Mouse (Mus musculus) left cerebral cortex, postnatal 36 days (tissue): ENCODE data around the gene Ensa. TPM values are rescaled to one million over a fixed set of nuclear protein-coding genes. Genes with fewer than 3 reads are reported as not detected.
"Not testable (repeated sequence)": the region's sequence is repeated elsewhere in the genome, so short reads cannot be mapped to it uniquely, and the experiment has no call there.

Source experiments
- DNase-seq, 2 experiments: peaks; one replicate each; pipeline ENCODE4 v3.0.0; 2021 to 2022; ENCODE audit warnings: low spot score in 2 of 2, mixed read lengths in 1 of 2
- intact Hi-C: fragments of 180-260 bp; cut with DNase I; formaldehyde crosslinking; loops from one replicate; pipeline ENCODE4 v1.15.1; 2025
- total RNA-seq, 2 experiments: library from RNA; stranded (reverse); gene quantifications; 2 replicates each; pipeline ENCODE4 v1.2.3; 2021

Ensa gene
- total RNA-seq, 2 experiments from 2014 or later: 361 to 394 TPM

DNA sequence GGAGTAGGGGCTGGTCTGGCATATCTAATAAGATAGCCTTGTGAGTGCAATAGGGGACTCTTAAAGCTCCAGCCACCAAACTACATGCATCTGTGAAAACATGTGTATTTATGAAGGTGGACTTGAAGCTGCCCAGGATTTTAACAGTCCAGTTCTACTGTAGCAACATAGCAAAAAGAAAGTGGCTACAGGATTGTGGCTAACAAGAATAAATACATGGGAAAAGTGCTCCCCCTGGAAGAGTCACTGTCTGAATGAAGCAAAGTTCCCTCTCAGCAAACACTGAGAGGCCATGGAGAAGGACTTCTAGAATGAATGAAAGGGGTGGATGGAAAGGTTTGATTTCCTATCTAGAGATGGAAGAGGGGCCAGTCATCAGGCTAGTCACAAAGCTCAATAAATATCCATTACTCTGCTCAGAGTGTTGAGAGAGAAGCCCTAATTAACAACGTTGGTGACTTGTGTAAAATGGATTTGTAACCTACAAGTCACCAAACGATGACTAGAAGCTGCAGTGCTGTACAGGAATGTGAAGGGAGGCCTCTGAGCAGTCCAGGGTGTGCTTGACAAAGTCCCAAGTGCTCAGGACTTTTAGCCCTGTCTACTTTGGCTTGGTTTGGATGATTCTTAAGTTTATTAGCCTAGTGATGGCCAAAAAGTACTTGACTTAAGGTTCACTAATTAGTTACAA lies 36.1 kb downstream of the Ensa start:
- DNase-seq: no peak
- intact Hi-C loops: no loop called here

DNA sequence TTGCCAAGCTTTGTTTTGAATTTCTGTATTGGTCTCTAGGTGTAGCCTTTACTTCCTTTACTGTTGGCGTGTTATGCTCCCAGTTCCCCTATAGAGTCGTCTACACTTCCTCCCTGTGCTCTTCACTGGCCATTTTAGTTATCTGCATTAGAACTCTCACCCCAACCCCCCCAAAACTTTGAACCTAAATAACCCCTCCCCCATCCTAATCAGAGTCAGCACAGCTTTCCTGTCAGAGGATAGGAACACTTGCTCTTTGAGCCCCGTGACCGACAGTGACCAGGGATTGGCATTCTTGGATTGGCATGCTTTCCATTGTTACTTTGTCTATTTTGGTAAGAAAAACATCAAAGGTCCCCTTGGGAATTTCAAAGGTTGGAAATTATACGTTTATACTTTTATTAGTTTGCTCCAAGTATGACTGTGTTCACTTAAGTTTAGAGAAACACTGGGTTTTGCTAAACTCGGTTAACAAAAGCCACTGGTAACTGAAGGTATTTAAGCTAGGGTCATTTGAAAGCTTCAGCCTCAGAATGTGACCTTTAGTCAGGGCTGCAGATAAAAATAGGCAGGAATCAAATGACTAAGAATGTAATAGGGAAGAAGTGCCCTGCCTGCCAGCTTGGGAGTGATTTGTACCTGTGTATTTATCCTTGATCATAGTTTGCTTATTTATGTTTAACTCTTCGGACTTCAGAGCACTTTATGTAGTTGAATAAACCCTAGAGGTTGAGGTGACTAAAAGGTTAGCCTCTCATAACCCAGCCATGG lies 37.3 kb downstream of the Ensa start:
- intact Hi-C loops: no loop called here

DNA sequence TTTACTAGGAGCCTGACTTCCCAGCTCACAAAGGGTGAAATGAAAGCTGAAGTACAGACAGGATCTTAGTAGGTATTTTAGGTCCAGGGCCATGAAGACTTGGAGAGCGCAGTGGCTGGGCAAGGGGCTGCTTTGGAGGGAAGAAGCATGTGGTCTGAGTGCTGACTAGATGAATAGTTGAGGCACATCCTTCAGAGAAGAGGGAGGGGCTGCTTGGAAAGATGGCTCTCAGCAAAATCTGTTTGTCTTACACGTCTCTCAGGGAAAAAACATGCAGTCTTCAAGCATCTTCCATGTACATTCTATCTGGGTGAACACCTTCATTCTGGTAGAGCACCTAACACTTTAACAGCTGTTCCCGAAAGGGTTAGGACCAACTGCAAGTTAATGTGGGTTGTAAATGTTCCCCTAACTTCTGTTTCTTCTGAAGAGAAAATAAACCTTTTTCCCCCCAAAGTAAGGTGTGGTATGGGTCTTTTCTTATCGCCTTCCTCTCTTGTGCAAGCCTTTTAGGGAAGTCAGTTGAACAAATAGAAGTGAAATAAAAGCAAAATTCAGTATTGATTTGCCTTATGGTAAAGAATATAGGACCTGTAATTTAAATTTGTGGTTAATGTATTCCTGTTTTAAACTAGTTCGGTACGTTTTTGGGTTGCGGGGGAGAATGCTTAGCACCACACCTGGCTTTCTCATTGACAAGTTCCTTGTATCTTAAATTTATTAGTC lies 38.1 kb downstream of the Ensa start:
- DNase-seq: no peak
- intact Hi-C loops: no loop called here

More for the DNA sequence above, 37.3 kb downstream of the Ensa start:
- DNase-seq: no peak

DNA sequence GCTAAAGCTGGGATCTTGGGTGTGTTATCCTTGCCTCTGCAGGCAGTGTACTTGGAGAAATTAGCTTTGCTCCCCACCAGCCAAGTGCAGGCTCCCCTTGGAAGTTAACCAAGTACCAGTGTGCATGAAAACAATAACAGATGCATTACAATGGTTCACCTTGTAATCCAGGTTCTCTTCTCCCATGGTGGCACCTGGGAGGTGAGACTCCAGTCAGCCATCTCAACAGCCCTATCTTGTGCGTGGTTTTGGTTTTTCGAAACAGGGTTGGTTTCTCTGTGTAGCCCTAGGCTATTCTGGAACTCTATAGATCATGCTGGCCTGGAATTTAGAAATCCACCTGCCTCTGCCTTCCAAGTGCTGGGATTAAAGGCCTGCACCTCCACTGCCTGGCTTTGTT lies 38.7 kb downstream of the Ensa start:
- DNase-seq: no peak
- intact Hi-C loops: no loop called here

DNA sequence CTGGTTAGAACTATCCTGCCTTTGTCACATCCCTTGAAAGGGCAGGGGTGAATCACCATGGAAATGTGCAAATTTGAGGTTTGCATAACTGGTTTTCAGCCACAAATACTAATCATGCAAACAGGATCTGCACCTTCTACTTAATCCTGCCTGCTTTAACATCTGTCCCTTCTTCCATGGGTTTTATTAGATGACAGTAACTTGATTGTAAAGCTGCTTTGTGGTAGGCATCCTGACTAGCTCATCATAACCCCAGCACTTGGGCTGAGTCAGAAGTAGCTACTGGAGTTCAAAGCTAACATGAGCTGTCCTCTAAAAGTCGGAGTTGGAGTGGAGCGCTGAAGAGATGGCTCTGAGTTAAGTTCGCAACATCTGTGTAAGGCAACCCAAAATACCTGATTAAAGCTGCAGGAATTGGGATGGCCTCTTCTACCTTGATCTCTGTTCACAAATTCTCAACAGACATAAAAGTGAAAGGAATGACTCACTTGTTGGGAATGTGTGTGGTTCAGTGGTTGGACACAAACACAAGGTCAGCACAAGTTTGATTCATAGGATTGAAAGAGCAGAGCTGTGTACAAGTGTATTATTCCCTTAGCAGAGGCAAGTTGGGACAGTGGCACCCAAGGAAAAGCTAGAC lies 39.3 kb downstream of the Ensa start:
- intact Hi-C loops: no loop called here
- DNase-seq: no peak

DNA sequence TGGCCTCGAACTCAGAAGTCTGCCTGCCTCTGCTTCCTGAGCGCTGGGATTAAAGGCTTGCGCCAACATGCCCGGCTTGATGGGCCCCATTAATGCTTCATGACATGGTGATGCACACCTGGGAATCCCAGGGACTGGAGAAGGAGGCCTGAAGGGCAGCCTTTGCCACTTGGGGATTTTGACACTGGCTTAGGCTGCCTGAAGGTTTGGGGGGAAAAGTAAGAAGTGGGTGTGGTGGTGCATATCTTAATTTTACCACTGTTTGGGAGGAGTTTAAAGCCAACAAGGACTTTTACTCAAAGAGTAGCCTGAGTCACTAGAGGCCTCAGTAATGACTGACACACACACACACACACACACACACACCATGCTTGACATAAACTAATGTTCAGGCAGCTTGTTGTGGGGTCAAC lies 40.2 kb downstream of the Ensa start:
- intact Hi-C loops: no loop called here
- DNase-seq: no peak

DNA sequence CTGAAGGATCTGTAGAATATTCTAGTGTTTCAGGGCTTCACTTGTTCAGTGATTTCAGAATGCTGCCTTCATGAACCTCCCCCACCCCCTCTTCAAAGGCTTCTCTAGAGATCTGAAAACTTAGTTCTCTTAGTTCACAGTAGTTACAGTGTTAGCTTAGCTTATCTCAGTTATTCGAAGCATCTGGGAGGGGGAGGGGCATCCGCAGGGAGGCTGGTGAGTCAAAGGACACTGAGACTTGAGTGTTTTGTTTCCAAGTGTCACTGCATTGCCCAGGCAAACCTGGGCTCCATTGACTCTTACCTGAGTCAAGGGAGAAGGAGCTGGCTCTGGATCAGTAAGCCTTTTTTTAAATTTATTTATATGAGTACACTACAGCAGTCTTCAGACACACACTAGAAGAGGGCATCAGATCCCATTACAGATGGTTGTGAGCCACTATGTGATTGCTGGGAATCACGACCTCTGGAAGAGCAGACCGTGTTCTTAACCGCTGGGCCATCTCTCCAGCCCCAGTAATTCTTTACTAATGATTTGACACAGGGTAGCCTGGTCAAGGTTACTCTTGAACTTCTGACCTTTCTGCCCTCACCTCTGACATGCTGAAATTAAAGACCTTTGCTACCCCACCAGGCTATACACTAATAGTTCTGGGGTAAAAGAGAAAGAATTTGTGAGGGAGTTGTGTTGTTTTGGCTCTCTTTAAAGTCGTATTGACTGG lies 41.5 kb downstream of the Ensa start:
- no peak for DNase-seq
- intact Hi-C loops: no loop called here

DNA sequence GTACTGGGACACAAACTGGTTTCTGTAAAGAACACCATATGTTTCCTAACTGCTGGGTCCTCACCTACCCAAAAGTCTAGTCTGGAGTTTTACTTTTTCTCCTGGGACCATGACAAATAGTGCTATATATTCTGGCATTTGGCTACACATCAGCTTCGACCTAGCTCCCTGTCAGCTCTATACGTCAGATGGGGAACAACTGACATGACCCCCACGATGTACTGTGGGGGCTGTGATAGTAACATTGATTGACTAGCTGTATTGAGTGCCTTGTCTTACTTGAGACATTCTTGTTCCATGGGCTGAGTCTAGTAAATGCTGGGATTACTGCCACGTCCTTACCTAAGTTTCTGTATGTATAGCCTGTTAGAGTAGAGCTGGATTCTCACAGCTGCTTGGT lies 42.7 kb downstream of the Ensa start:
- intact Hi-C loops: no loop called here
- DNase-seq: no peak

DNA sequence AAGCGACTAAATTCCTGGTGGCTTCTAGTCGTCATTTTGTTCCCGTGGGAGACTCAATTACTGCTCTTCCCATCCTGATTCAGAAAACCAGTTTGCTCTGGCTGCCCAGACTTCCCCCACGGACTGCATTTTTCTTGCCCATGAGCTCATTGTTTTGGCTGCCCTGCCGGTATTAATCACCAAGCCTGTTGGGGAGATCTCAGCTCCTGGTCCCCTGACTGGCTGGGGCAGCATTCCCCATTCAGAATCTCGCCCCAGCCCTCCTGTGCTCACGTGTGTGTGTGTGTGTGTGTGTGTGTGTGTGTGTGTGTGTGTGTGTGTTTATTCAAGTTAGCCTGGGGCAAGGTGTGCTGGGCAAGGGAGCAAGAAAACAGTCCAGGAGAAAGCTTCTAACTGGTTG lies 43.2 kb downstream of the Ensa start:
- intact Hi-C loops: no loop called here
- DNase-seq: peak; percentile 29

DNA sequence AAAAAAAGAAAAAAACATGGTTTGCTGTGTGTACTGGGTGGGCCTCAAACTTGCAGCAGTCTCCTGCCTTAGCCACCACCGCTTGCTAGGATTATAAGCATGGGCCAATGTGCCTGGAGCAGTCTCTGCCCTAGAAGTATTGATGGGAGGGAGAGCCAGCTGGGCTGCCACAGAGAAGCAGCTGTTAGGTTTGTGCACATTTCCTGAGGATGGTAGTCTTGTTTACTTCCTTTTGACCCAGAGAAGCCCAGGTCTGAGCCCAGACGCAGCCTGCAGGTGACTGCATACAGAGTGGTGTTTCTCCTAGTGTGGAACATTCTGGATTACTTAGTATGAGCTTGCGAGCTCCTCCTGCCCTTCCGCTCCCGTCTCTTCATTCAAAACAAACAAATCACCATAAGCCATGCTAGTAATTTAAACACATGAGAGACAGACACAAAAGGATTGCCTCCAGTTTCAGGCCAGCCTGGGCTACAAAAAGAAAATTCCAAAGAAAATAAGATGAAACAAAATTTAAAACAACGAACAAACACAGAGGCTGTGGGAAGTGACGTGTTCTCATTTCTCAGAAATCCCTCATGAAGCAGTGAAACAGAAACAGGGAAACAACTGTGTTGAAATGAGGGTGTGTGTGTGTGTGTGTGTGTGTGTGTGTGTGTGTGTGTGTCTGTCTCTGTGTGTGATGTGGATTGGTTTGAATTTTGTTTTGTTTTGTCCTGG lies 44.0 kb downstream of the Ensa start:
- DNase-seq: no peak
- intact Hi-C loops: no loop called here

DNA sequence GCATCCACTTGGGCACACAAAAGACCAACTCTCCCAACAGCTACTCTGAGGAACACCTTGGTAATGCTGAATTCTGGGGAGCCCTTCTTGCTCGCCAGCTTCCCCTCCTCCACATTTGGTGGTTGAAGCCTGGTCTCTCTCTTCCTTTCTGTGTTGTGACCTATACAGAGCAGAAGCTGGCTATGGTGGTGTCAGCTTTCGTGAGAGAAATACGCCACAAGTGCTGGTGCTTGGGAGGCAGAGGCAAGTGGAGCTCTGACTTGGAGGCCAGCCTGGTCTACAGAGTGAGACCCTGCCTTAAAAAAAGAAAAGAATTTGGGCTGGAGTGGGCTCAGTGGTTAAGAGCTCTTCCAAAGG lies 44.5 kb downstream of the Ensa start:
- no peak for DNase-seq
- intact Hi-C loops: no loop called here

DNA sequence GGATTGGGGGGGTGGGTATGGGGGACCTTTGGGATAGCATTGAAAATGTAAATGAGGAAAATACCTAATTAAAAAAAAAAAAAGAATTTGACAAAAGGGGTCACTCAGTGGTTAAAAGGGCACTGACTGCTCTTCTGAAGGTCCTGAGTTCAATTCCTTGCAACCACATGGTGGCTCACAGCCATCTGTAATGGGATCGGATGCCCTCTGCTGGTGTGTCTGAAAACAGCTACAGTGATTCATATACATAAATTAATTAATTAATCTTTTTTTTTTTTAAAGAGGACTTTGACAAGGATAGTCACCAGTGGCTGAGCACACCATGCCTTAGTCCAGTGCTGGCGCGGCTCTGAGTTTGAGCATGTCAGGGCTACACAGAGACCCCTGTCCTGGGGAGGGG lies 45.6 kb downstream of the Ensa start:
- DNase-seq, intact Hi-C loops: not testable (repeated sequence)

DNA sequence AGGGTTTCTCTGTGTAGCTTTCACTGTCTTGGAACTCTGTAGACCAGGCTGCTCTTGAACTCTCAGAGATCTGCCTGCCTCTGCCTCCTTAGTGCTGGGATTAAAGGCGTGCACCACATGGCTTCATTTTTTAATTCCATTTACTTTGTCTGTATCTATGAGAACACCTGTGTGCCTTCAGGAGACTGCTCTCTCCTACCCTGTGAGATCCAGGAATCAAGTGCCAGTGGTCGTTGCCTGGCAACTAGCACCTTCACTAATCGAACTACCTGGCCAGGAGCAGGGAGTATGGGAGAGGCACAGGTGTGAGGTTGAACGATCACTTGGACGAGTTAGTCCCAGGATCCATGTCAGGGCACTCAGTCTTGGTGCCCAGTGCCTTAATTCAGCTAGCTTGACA lies 46.4 kb downstream of the Ensa start:
- intact Hi-C loops: no loop called here
- no peak for DNase-seq

DNA sequence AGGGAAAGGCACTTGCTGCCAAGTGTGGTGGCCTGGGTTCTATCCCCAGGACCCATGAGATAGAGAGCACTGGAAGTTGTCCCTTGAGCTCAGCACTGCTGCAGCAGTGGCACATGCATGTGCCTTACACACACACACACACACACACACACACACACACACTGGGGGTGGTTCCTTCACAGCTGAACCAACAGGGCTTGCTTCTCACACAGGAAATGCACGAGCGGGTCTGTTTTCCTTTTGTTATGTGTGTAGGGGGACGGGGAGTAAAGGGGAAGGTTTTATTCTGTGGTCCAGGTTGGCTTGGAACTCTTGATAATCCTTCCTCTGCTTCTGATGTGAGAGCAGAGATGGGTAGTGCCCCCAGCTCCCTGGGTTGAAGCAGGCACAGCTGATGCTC lies 47.7 kb downstream of the Ensa start:
- DNase-seq: no peak
- intact Hi-C loops: no loop called here

DNA sequence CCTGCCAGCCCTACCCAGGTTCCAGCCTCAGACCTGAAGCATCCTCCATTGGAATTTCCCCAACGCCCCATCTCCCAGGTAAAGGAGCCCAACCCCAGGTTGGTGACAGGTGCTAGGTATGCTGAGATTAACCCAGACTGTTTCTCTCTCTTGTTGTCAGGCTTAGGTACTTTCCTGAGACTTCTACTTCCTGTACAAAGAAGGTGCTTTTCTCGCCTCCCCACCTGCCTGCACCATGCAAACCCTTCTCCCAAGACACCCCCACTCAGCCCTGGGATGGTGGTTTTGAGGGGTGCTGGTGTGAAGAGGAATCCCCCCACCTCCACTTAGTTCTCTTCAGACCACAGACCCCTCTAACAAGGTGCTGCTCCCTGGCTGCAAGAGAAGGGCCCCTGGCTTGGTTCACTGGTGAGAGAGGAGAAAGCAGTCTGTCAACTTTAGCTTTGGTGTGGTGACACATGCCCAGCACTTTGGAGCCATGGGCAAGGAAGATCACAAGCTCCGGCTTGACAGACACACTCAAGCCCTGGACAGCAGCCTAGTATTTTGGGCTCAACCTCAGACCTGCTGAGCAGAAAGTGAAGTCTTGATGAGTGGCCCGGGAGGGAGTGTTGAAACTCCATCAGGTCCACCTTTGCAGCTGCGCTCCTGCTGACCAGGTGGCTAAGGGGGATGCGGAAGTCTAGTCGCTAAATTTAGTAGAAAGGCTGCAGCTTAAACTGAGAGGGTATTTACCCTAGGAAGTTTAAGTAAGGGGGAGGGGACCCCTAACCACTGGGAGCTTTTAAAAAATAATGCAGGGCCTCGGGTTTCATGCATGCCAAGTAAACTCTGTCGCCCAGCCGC lies 48.3 kb downstream of the Ensa start:
- intact Hi-C loops: no loop called here
- no peak for DNase-seq

DNA sequence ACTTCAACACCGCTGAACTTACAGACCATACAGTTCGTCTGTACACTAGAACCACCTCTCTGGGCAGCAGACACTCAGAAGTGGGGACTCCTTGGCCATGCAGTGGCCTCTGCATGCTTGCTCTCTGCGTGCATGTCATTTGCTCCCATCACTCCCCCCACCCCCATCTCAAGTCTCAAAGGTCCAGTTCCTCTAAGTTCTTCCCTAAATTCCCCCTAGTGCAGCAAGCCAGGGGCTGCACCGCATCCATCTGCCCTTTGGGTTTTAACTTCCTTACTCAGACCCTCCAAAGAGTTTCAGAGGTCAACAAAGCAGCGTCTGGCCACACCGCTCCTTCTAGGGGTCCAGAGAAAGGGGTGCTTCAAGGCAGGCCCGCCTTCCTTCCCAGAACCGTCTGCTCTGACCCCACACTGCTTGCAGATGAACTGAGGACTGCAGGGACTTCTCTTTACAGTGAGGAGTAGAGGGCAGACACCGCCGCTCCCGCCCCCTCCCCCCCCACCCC lies 49.0 kb downstream of the Ensa start:
- DNase-seq: no peak
- intact Hi-C loops: no loop called here

DNA sequence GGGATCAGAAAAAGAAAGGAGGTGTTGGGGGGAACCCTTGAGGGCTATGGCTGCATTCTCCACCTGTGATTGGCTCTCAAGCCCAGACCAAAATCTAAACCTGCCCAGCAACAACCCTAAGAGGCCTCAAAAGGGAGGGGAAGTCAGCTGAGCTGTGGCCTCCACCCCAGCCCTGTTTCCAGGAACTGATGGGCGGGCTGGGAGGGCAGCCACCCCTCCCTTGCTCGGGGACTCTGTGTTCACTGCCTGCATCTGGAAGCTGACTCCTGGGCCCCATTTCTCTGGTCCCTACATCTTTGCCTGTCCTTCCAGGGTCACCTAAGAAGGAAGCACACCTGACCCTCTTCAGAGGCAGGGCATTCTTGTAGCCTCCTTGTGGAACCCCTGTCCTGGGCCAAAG lies 49.4 kb downstream of the Ensa start:
- DNase-seq: no peak
- intact Hi-C loops: no loop called here

DNA sequence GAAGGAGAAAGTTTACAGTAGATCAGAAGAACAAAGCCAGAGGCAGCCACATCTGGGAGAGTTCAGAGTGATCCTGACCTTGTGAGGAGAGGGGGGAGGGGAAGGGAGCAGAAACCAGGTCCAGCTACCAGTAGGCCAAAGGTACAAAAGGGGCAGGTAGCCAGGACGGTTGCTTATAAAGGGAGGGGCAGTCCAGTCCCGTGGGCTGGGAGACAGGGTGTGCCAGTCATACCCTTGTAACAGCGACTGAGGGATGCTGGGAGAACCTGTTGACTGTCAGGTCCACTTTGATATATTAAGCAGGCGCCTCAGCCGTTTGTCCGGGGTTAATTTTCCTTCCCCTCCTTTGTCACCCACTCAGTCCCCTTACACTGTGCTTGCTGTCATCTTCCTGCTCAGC lies 50.0 kb downstream of the Ensa start:
- DNase-seq: no peak
- intact Hi-C loops: loop anchor here (1.0 kb wide), 1 partner anchor 42 kb away; no protein-coding TSS in a partner anchor
